Mouse (Mus musculus) lung, adult 18-20 months (tissue): ENCODE results near the gene Wfdc8.
"Not testable (repeated sequence)": the region's sequence is repeated elsewhere in the genome, so short reads cannot be mapped to it uniquely, and the experiment has no call there.

Source experiments
- DNase-seq, 2 experiments: peaks; one replicate each; pipeline ENCODE4 v3.0.0; 2022; ENCODE audit warnings: mixed read lengths in 2 of 2

The Wfdc8 gene

GRCm38 (mm10) chr2:164613471-164613870 is at the start of gene Wfdc8, which contains the start of gene Wfdc6b:
TSS of gene Wfdc8 (minus strand) at chr2:164613626.
TSS of gene Wfdc6b (plus strand) at chr2:164613522.
- DNase-seq = peak; percentile 44 to 60

- DNase-seq = no peak
Observed at GRCm38 (mm10) chr2:164656483-164656882, 43.1 kb upstream of the Wfdc8 start, which contains the start of gene Wfdc9. TSS of gene Wfdc9 (minus strand) at chr2:164656583.

GRCm38 (mm10) chr2:164655858-164656257 is 42.4 kb upstream of the Wfdc8 start, which contains the start of gene Wfdc10:
TSS of gene Wfdc10 (plus strand) at chr2:164656046.
- peak; percentile 40 to 51 for DNase-seq

GRCm38 (mm10) chr2:164641881-164642673 is 28.7 kb upstream of the Wfdc8 start:
- DNase-seq = peak in 1 of 2 experiments; percentile 9

- no peak for DNase-seq
Observed at GRCm38 (mm10) chr2:164641129-164641528, 27.7 kb upstream of the Wfdc8 start.

- no peak for DNase-seq
Observed at GRCm38 (mm10) chr2:164638696-164639095, 25.3 kb upstream of the Wfdc8 start, which contains the start of gene Wfdc16. TSS of gene Wfdc16 (minus strand) at chr2:164638796.

GRCm38 (mm10) chr2:164635266-164635665 is 21.8 kb upstream of the Wfdc8 start:
- no peak for DNase-seq

- DNase-seq = no peak
Observed at GRCm38 (mm10) chr2:164621775-164622174, 8.3 kb upstream of the Wfdc8 start.

- peak; percentile 3 to 12 for DNase-seq
Observed at GRCm38 (mm10) chr2:164619050-164619449, 5.6 kb upstream of the Wfdc8 start.

- DNase-seq = no peak
Observed at GRCm38 (mm10) chr2:164615386-164615785, 2.0 kb upstream of the Wfdc8 start.

- no peak for DNase-seq
Observed at GRCm38 (mm10) chr2:164608781-164609180, 4.6 kb downstream of the Wfdc8 start.

- no peak for DNase-seq
Observed at GRCm38 (mm10) chr2:164604411-164604810, 9.0 kb downstream of the Wfdc8 start.

GRCm38 (mm10) chr2:164603482-164603881 is 9.9 kb downstream of the Wfdc8 start:
- no peak for DNase-seq

- no peak for DNase-seq
Observed at GRCm38 (mm10) chr2:164600179-164600578, 13.2 kb downstream of the Wfdc8 start.

- no peak for DNase-seq
Observed at GRCm38 (mm10) chr2:164593494-164593893, 19.9 kb downstream of the Wfdc8 start, which contains the start of gene Eppin. TSS of gene Eppin (minus strand) at chr2:164593594.

GRCm38 (mm10) chr2:164592014-164592413 is 21.4 kb downstream of the Wfdc8 start:
- no peak for DNase-seq

- DNase-seq = not testable (repeated sequence)
Observed at GRCm38 (mm10) chr2:164585025-164585725, 28.3 kb downstream of the Wfdc8 start, which contains the start of gene Wfdc6a. TSS of gene Wfdc6a (minus strand) at chr2:164585447.

GRCm38 (mm10) chr2:164573359-164573758 is 40.1 kb downstream of the Wfdc8 start, which contains the start of gene Spint3:
TSS of gene Spint3 (minus strand) at chr2:164573459.
- not testable (repeated sequence) for DNase-seq

- no peak for DNase-seq
Observed at GRCm38 (mm10) chr2:164567460-164567859, 46.0 kb downstream of the Wfdc8 start.

- no peak for DNase-seq
Observed at GRCm38 (mm10) chr2:164566997-164567396, 46.4 kb downstream of the Wfdc8 start.

- no peak for DNase-seq
Observed at GRCm38 (mm10) chr2:164564346-164564745, 49.1 kb downstream of the Wfdc8 start.

- peak; percentile 49 to 63 for DNase-seq
Observed at GRCm38 (mm10) chr2:164563339-164564038, 49.9 kb downstream of the Wfdc8 start.
